Mouse (Mus musculus): ENCODE data around the gene Hinfp.
A peak's percentile ranks its signal among the peaks of the same experiment; 100 is the strongest.
"Not testable (repeated sequence)": the region's sequence is repeated elsewhere in the genome, so short reads cannot be mapped to it uniquely, and the experiment has no call there.

The Hinfp gene

DNA sequence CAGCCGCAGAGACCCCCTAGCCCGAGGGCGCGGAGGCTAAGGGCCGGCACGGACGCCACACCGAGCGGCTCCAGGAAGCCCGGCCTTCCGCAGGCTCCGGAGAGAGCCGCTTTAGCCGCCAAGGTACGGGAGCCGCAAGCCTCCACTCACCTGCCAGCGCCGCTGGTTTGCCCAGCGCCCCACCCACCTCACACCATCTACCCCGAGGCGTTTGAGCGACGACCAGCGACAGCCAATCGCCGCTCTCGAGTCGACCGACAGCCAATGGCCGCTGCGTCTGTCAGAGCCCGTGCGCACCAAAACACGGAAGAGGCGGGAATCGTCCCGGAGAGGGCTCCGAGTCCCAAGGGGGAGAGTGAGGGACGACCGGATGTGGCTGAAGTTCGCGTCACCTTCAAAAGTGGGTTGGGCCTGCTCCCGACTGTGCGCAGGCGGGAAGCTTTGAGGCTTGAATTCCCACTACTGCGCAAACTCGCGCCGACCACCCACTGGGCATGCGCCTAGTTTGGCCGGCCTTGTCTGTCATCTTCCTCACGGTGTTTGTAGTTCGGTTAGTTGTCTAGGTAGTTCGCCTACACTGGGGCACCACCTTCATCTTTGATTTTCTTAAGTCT lies at the start of gene Hinfp:
Gene Hinfp (minus strand): TSS at position 206 of the 614 bp plus-strand sequence.
- DNase-seq (ENCODE audit: low spot score) = peak; percentile 100

DNA sequence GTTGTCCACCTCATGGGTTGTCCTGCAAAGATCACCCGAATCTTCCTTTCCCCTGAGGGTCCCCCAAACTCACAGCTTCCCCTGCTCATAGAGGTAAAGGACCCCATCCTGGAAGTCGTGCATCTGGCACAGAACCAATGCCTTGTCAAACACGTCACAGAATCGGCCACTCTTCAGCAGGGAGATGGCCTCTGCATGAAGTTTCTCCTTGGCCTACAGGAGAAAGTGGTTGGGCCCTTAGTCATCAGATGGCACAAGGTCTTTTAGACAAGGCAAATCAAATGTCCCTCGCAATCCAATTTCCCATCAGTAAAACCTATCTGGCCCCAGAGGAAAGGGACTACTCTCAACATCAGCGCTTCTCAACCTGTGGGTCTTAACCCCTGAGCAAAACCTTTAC lies 47.7 kb upstream of the Hinfp start:
- DNase-seq (ENCODE audit: low spot score) = no peak

DNA sequence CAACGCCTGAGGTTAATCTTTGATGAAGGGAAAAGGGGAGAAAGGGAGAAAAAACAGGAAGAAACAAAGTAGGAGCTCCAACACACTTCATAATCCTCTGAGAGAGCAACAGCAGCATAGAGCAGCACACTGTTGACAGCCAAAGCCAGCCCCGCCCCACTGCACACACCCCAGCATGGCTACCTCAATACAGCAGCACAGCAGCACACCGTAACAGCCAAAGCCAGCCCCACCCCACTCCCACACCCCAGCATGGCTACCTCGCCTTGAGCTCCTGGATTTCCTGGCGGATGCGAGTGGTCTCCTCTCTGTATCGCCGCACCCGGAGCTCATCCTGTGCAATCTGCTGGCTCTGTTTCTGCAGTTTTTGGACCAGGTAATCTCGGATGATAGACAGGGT lies 46.9 kb upstream of the Hinfp start:
- no peak for DNase-seq (ENCODE audit: low spot score)

DNA sequence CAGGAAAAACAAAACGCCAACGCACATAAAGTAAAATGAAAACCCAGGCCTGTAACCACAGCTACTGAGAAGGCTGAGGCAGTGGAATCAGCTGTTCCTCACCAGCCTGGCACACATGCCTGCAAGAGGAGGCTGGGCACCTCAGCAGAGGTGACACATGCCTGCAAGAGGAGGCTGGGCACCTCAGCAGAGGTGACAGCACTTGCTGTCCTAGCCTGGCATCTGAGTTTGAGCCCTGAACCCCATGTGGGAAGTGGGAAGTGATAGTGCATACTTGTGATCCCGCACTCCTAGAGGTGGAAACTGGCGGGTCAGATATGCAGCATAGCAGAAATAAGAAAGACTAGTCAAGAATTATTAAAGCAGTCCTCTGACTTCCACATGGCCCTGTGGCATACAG lies 45.9 kb upstream of the Hinfp start:
- DNase-seq (ENCODE audit: low spot score) = no peak

DNA sequence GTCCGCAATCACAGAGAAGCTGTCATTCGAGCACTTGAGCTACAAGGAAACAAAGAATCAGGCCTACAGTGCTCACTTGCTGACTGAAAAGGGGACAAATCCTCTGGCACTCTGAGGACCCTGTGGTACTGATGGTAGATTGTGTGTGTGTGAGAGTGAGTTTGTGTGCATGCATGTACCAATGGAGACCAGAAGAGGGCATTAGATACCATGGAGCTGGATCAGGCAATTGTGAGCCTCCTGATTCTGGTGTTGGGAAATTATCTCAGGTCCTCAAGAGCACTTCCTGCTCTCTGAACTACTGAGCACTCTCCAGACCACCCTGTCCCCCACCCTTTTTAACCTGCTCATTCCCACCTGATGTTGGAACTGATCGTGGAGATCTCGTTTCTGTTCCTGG lies 43.1 kb upstream of the Hinfp start:
- DNase-seq (ENCODE audit: low spot score) = no peak

DNA sequence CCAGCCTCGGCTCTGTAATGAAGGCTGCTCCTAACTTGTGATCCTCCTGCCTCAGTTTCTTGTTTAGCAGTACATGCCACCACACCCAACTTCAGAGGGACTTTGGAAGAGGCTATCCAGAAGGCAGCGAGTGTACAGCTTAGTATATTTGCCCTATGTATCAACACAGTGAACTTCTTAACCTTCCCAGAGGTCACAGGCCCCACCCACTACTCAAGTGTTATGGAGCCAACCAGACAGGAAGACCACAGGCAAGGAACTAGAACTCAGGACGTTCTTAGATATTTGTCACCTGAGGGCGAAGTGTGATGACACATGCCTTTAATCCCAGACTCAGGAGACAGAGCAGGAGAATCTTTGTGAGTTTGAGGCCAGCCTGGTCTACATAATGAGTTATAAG lies 42.1 kb upstream of the Hinfp start:
- no peak for DNase-seq (ENCODE audit: low spot score)

DNA sequence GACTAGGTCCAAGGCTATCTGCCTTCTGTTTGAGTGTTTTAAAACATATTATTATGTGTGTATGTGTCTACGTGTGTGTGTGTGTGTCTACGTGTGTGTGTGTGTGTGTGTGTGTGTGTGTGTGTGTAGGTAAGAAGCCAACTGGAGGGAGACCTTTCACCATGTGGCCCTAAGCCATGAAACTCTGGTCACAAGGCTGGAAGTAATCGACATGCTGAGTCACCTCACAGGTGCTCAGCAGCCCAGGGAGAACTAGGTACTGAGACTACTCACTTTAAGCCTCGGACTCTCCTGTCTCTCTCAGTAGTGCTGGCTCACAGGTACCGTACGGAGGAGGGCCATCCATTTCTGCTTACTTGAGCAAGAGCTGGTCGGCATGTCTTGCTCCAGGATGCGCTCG lies 41.7 kb upstream of the Hinfp start:
- DNase-seq (ENCODE audit: low spot score) = peak; percentile 51

DNA sequence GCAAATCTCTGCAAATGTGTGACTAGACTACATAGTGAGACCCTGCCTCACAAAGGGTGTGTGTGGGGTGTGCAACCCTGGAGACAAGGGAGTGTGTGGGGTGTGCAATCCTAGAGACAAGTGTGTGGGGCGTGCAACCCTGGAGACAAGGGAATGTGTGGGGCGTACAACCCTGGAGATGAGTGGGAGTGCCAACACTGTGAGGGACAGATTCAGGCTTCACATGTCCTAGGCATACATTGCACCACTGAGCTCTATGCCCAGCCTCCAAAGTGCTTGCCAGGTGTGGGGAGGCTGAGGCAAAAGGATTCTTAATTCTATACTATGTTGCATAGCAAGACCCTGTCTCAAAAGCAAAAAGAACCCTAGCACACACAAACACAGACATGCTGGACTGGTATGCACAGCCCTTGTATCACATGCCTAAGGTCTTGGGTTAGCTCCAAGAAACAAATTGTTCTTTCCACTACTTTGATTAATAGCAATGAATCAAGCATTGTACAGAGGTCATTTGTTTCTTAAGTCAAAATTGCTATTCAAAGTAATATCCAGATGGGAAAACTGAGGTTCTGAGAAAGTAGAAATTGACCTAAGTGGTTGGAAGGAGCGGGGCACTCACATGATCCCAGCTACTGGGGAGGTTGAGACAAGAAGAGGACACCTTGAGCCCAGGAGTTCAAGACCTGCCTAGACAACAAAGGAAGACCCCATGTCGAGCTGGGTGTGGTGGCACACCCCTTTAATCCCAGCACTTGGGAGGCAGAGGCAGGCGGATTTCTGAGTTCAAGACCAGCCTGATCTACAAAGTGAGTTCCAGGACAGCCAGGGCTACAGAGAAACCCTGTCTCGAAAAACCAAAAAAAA lies 40.3 kb upstream of the Hinfp start:
- no peak for DNase-seq (ENCODE audit: low spot score)

DNA sequence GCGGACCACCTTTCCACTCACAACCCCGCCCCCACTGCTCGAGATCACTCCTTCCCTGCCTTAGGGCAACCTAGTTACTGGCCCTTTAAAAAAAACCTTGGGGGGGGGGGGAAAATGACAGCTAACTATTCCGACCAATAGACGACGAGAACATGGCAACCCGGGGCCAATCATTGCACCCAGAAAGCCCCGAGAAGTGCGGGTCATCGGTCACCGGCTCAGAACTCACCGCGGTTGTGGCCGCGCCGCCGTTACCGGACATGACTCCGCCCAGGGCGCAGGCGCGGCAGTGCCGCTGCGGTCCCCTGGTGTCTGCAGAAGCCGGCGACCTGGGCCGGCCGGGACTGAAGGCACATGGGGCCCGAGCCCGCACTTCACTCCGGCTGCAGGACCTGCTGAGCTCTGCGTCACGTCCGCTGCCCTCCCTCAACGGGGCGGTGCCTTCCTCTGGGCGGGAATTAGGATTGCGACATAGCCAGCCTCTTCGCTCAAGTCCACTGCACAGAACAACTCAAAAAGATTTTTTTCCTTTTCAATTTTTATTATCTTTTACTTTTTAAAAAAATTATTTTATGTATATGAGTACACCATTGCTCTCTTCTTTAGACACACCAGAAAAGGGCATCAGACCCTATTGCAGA lies 38.4 kb upstream of the Hinfp start, which contains the start of gene Hmbs:
Gene Hmbs (minus strand): TSS at position 448 of the 641 bp plus-strand sequence.
- DNase-seq (ENCODE audit: low spot score) = peak; percentile 98

DNA sequence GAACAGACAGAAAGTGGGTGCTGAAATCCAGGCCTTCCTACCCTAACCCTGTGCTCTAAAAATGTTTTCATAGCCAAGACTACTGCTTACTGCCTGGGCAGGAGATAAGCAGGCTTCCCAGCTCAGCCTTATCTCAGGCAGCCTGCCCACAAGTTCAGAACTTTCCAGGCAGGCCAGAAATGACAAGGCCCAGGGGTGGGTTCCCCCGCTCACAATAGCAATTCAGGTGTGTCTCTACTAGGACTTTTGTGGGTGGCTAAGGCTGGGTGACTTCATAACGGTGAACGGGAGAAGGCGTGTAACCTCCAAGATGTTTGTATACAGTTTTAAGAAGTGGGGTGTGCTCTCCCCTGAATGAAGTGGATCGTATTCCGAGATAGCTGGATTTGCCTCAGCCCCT lies 37.8 kb upstream of the Hinfp start:
- no peak for DNase-seq (ENCODE audit: low spot score)

DNA sequence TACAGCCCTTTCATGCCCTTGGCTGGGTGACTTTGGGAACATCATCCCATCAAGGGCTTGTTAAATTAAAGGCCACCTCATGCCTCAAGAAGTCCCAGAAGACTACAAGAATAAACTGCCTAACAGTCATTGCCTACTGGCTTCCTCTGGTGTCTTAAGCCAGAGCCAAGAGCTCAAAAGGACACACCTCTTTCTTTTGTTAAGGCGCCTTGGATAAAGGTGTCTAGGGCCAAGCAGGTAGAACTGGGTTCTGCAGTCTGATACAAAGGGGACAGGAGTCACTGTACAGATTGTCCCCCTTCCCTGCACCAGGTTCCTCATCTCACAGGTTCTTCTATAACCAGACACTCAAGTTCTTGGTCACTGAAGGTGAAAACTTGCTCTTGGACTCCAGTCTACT lies 37.1 kb upstream of the Hinfp start:
- DNase-seq (ENCODE audit: low spot score) = no peak

DNA sequence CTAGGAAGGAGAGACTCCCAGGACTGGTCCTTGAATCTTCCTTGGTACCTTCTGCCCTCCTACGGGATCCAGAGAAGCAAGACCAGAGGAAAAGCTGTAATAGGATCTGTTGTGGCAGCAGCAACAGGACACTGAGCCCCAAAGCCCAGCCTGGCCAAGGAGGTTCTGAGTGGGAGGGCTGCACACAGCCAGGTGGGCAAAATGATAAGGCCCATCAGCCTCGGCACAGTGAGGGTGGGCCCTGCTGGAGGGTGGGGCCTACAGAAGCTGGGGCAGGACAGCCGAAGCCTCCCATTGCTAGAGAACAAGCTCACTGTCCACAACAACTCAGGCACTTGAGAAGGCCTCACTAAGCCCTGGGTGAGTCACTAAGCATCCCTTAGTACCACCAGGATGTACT lies 36.7 kb upstream of the Hinfp start:
- peak; percentile 41 for DNase-seq (ENCODE audit: low spot score)

DNA sequence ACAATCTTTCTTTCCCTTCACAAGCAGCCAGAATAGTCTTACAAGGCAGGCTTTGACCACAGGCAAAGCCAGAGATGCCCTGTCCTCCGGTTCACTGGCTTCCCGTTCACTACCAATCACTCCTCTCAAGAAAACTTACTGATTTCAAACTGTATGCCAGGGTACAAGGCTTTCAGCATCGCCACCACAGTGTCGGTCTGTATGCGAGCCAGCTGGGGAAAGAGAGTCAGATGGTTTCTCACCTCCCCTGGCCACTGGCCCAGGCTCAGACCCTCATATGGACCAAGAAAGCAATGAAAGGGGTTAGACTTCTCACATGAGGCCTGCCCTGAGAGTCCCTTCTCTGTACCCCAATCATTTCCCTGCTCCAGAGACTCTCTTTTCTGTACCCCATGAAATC lies 36.0 kb upstream of the Hinfp start:
- no peak for DNase-seq (ENCODE audit: low spot score)

DNA sequence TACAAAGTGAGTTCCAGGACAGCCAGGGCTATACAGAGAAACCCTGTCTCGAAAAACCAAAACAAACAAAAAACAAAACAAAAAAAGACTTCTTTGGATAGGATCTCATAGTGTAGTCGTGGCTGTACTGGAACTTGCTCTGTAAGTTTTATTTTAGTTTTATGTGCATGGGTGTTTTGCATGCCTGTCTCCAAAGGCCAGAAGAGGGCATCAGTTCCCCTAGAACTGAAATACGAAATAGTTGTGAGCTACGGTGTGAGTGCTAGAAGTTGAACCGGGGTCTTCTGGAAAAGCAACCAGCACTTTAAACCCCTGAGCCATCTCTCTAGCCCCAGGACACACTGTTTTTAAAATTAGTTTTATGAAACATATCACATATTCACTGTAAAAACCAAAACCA lies 33.1 kb upstream of the Hinfp start:
- no peak for DNase-seq (ENCODE audit: low spot score)

DNA sequence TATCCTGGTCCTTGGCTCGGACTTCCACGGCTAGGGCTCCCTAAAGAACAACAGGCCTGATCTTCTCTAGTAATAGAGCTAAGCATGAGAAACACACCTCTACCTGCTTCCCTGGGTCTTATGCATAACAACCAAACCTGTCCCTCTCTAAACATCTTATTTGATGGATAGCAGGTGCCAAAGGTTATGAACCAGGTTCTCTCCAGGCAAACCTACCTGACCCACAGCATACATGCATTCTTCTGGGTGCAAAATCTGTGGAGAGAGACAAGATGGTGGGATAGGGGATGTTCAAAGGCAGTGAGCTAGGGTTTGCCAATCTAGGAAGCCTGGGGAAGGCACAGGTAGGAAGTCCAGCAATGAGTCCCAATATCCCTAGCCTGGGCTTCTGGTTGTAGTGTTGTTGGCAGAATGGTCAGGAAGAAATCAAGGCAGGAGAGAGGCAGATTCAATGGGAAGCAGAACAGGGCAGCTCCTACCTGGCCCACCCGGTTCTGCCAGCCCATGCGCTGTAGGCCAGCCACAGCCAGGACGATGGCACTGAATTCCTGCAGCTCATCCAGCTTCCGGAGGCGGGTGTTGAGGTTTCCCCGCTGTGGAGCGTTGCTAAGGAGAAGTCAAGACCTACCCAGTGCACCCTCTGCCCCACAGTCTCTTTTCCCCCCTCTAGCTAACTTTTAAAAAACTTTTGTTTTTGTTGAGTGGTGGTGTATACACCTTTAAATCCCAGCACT lies 32.1 kb upstream of the Hinfp start:
- DNase-seq (ENCODE audit: low spot score) = no peak

DNA sequence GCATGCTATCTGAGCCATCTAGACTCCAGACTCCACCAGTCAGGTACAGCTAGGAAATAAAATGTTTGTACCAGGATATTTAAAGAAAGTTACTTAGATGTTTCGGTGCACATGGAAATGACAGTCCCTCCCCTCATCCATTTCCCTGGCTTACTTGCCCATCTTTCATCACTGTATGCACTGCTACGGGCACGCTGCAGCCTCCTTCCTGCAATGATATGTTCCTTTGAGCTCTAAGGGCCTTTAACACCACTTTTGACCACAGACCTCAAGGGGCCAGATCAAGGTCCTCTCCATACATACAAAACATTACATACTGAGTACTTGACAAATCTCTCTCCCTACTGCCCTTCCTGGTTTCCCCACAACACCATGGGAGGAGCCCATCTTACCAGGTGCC lies 31.5 kb upstream of the Hinfp start:
- DNase-seq (ENCODE audit: low spot score) = peak; percentile 18

DNA sequence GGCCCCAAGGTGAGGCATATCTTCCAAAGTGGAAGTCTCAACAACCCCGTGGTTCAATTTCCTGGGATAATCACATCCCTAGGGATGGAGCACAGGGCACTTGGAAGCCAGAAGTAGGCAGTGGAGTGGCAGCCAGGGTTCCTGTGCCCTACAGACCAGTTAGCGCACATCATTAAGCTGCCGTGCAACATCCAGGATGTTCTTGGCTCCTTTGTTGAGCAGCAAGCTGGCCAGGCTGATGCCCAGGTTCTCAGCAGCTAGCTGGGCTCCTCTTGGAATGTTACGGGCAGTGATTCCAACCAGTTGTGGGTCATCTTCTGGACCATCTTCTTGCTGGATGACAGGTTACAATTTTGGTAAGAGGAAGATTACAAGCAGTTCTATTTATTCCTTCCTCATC lies 31.0 kb upstream of the Hinfp start:
- DNase-seq (ENCODE audit: low spot score) = not testable (repeated sequence)

DNA sequence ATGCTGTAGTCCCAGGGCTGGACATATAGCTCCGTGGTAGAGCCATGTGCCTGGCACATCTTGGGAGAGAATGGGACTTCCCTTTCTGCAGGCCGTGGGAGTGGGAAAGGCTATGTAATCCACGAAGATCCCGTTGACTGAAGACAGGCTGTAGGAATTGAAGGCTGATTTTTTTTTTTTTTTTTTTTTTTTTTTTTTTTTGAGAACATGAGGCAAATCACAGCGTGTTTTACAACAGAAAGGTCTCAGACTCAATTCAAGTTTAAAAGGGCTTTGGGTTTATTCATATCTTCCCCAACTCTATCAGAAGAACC lies 30.6 kb upstream of the Hinfp start:
- no peak for DNase-seq (ENCODE audit: low spot score)

DNA sequence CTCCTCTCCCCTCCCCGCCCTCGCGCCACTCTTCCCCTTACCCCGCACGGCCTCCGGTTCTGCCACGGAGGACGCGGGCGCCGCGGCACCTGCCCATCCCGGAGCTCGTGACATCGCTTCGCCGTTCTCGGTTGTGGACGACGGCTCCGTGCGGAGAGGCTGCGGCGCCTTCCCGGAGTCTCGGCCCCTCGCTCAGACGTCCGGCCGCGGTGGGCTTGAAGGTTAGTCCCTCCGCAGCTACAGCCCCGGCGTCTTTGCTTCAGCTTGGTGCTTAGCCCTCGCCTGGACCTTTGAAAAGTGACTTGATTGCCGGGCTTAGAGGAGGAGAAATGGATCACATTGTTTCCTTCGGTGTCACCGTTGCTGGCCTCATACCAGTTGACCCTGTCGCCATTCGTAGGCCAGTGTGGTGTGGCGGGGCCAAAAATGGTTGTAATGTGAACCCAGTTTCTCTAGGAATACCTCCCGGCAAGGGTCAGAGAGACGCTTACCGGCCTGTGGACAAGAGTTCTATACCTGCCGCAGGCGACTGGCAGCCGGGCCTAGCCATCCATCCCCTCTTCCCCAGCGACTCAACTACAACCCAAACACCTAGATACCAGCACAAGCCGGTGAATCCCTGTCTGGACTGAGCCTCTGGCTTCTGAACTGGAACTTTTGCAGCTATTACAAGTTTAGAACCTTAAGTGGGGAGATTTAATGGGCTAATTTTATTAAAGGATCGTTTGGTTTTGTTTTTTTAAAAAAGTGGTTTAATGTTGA lies 30.0 kb upstream of the Hinfp start:
- peak; percentile 50 for DNase-seq (ENCODE audit: low spot score)

DNA sequence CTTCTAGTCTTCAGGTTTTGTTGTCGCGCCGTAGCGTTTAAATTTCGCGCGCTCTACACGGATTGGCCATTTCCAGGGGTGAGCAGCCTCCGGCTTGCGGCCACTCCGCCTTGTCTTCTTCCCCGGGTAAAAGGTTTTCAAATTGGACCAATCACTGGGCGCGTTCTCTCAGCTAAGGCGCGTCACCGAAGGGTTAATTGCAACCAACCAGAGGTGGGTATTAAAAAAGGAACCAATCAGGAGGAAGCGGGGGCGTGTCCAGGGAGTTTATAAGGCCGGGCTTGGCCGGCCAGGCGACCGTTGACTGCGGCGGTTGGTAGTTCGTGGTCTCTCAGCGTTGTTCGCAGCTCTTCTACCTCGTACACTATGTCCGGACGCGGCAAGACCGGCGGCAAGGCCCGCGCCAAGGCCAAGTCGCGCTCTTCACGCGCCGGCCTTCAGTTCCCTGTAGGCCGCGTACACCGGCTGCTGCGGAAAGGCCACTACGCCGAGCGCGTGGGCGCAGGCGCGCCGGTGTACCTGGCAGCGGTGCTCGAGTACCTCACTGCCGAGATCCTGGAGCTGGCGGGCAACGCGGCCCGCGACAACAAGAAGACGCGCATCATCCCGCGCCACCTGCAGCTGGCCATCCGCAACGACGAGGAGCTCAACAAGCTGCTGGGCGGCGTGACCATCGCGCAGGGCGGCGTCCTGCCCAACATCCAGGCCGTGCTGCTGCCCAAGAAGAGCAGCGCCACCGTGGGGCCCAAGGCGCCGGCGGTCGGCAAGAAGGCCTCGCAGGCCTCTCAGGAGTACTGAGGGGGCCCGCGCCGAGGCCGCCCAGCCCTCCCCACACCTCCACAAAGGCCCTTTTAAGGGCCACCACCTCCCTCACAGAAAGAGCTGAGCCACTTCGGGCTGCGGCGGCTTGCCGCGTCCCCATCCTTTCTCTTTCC lies 29.2 kb upstream of the Hinfp start, which contains the start of gene H2afx:
Gene H2afx (plus strand): TSS at position 299 of the 935 bp plus-strand sequence.
- DNase-seq (ENCODE audit: low spot score) = peak; percentile 100
